Mouse (Mus musculus): ENCODE results near the gene Rpl6. TPM values are rescaled to one million over a fixed set of nuclear protein-coding genes. Genes with fewer than 3 reads are reported as not detected.

Rpl6 gene
- total RNA-seq, 1 experiment from 2014 or later = 1,391 TPM

GRCm38 (mm10) chr5:121238208-121238607, 33.9 kb downstream of the Rpl6 start:
- ATAC-seq (replicated peaks in 1 of 2; ENCODE audit: insufficient read depth in 1 of 2, low FRiP score in 2 of 2, low TSS enrichment in 1 of 2, low read depth in 1 of 2, poor library complexity in 2 of 2, severe bottlenecking in 2 of 2) = no peak

DNA sequence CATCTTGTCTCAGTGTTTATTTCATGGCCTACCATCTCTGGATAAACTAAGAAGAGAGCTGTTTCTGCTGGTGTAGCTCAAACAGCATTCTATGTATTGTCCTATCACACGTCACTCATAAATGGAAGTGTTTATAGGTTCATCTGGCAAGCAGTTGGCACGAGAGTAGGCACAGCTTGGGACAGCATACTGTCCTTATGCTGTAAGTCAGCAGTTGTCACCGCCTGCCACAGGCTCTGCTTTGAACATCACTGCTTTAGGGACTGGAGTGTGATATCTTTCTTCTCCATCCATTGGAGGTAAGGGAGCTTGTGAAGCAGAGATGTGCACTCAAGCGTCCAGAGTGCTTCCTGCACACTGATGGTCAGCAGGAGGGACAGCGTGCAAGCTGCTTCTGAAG, 35.6 kb downstream of the Rpl6 start:
- no peak for ATAC-seq (replicated peaks in 1 of 2; ENCODE audit: insufficient read depth in 1 of 2, low FRiP score in 2 of 2, low TSS enrichment in 1 of 2, low read depth in 1 of 2, poor library complexity in 2 of 2, severe bottlenecking in 2 of 2)

DNA sequence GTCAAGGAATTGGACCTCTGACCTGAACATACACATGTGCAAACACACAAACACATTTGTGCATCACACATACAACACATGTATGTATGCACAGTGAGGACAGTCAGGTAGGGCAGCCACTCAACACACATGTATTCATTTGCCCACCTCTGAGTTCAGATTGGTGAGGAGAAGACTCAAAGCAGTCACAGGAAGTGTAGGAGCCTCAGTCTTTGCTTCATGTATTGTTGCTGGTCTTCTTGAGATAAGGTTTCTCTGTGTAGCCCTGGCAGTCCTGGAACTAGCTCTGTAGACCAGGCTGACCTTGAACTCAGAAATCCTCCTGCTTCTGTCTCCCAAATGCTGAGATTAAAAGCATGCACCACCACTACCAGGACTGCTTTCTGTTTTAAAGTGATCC, 36.9 kb downstream of the Rpl6 start:
- no peak for ATAC-seq (replicated peaks in 1 of 2; ENCODE audit: insufficient read depth in 1 of 2, low FRiP score in 2 of 2, low TSS enrichment in 1 of 2, low read depth in 1 of 2, poor library complexity in 2 of 2, severe bottlenecking in 2 of 2)

DNA sequence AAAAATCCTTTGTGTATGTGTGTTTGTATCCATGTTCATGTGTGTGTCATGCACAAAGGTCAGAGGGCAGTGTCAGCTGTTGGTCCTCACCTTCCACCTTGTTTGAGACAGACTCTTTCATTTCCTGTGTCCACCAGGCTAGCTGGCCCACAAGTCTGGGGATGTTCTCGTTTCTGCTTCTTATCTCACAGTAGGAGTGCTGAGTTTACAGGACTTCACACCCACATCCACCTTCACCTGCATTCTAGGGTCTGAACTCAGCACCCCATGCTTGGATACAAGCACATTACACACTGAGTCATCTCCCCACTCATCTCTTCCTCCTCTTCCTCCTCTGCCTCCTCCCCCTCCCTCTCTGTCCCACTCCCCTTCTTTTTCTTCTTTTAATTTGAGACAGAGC, 38.0 kb downstream of the Rpl6 start:
- ATAC-seq (replicated peaks in 1 of 2; ENCODE audit: insufficient read depth in 1 of 2, low FRiP score in 2 of 2, low TSS enrichment in 1 of 2, low read depth in 1 of 2, poor library complexity in 2 of 2, severe bottlenecking in 2 of 2) = no peak

- no peak for ATAC-seq (replicated peaks in 1 of 2; ENCODE audit: insufficient read depth in 1 of 2, low FRiP score in 2 of 2, low TSS enrichment in 1 of 2, low read depth in 1 of 2, poor library complexity in 2 of 2, severe bottlenecking in 2 of 2)
These were observed 38.4 kb downstream of the Rpl6 start for GRCm38 (mm10) chr5:121242701-121243100.

GRCm38 (mm10) chr5:121243676-121244364, 39.5 kb downstream of the Rpl6 start:
- ATAC-seq (replicated peaks in 1 of 2; ENCODE audit: insufficient read depth in 1 of 2, low FRiP score in 2 of 2, low TSS enrichment in 1 of 2, low read depth in 1 of 2, poor library complexity in 2 of 2, severe bottlenecking in 2 of 2) = no peak

GRCm38 (mm10) chr5:121244365-121244731, 40.1 kb downstream of the Rpl6 start:
- no peak for ATAC-seq (replicated peaks in 1 of 2; ENCODE audit: insufficient read depth in 1 of 2, low FRiP score in 2 of 2, low TSS enrichment in 1 of 2, low read depth in 1 of 2, poor library complexity in 2 of 2, severe bottlenecking in 2 of 2)

DNA sequence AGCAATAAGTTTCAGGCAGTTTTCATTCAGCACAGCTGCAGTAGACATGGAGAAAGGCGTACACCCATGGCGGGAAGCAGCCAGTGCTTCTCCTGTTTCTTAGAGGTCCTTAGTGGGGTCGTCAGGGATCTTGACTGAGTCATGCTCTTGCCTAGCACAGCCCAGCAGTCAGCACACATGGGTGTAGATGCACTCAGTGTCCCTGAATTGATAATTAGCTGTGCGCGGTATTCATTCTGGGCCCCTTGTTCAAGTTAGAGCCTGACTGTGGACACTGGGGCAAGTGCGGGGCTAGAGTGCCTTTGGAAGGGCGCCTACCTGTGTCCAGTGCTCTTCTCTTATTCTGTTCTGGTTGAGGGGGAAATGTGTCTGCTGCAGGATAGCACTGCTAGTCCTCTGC, 40.9 kb downstream of the Rpl6 start:
- ATAC-seq (replicated peaks in 1 of 2; ENCODE audit: insufficient read depth in 1 of 2, low FRiP score in 2 of 2, low TSS enrichment in 1 of 2, low read depth in 1 of 2, poor library complexity in 2 of 2, severe bottlenecking in 2 of 2) = no peak

- no peak for ATAC-seq (replicated peaks in 1 of 2; ENCODE audit: insufficient read depth in 1 of 2, low FRiP score in 2 of 2, low TSS enrichment in 1 of 2, low read depth in 1 of 2, poor library complexity in 2 of 2, severe bottlenecking in 2 of 2)
These were observed 44.6 kb downstream of the Rpl6 start for GRCm38 (mm10) chr5:121248766-121249394.

DNA sequence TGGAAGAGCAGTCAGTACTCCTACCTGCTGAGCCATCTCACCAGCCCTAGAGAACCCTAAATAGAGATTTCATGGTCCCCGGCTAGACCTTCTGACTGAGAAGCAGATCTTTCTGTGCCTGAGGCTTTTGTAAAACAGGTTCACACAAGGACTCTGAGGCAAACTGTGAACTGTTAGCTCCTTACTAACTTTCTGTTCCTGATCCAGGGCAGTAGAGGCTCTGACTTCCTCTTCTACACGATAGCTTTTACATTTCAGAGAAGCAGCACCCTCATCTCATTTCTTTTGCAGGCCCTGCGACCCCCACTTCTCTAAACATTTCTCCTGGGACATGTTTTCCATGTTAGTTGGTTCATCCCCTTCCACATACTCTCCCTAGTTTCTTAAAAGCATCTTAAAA, 45.4 kb downstream of the Rpl6 start:
- peak in 1 of 2 experiments; percentile 46; a peak in 1 of 4 replicates for ATAC-seq (replicated peaks in 1 of 2; ENCODE audit: insufficient read depth in 1 of 2, low FRiP score in 2 of 2, low TSS enrichment in 1 of 2, low read depth in 1 of 2, poor library complexity in 2 of 2, severe bottlenecking in 2 of 2)

DNA sequence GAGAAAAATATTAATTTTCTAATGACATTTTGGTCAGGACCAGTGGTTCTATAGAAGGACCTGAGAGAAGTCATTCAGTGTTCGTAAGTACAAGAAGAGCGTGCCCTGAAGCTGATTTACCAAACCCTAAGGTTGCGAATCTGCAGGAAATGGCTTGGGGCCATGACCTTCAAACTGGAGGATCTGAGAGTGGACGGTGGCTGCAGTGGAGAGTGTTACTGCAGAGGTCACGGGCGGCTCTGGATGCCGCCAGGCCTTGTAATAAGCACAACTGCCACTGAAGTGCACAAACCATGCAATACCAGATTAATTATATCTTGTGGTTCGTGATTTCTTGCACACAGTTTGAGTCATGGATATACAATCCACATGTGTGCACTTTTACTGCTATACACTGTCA, 47.5 kb downstream of the Rpl6 start:
- ATAC-seq (replicated peaks in 1 of 2; ENCODE audit: insufficient read depth in 1 of 2, low FRiP score in 2 of 2, low TSS enrichment in 1 of 2, low read depth in 1 of 2, poor library complexity in 2 of 2, severe bottlenecking in 2 of 2) = no peak

GRCm38 (mm10) chr5:121253816-121254497, 49.7 kb downstream of the Rpl6 start:
- no peak for ATAC-seq (replicated peaks in 1 of 2; ENCODE audit: insufficient read depth in 1 of 2, low FRiP score in 2 of 2, low TSS enrichment in 1 of 2, low read depth in 1 of 2, poor library complexity in 2 of 2, severe bottlenecking in 2 of 2)

DNA sequence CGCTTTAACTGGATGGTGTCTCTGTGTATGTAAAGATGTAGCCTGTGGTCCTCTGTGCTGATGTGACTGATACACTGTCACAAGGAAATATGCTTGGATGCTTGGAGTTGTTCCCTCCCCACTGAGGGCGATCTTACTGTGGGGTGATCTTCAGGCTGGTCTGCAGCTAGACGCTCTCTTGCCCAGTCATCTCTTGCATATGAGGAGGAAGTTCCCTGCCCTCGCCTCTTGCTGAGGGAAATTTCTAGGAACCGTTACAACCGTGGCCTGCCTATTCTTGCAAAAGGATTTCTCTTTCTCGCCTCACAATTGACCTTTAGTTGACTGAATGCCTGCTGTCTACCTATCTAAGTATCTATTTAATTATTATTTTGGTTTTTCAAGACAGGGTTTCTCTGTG, 50.7 kb downstream of the Rpl6 start:
- ATAC-seq (replicated peaks in 1 of 2; ENCODE audit: insufficient read depth in 1 of 2, low FRiP score in 2 of 2, low TSS enrichment in 1 of 2, low read depth in 1 of 2, poor library complexity in 2 of 2, severe bottlenecking in 2 of 2) = no peak

Other genes starting within 250 kb of the Rpl6 start
- not detected in 2 replicates for gene Rph3a, start 194.4 kb upstream of the Rpl6 start, total RNA-seq (2017)
- gene Ptpn11, start 13.1 kb upstream of the Rpl6 start, total RNA-seq (2017) = 43.7 and 56.0 TPM in 2 replicates
- 13.5 and 25.6 TPM in 2 replicates for gene Hectd4, start 15.7 kb downstream of the Rpl6 start, total RNA-seq (2017)
- 50.9 and 62.7 TPM in 2 replicates for gene Trafd1, start 181.2 kb downstream of the Rpl6 start, total RNA-seq (2017)
- 52.6 and 78.0 TPM in 2 replicates for gene Naa25, start 193.5 kb downstream of the Rpl6 start, total RNA-seq (2017)
- 0.79 TPM in 1 of 2 replicates, not detected in the other for gene Tmem116, start 247.4 kb downstream of the Rpl6 start, total RNA-seq (2017)
- gene Erp29, start 248.0 kb downstream of the Rpl6 start, total RNA-seq (2017) = 404 and 511 TPM in 2 replicates

Data from hematopoietic stem cell, adult 5-6 weeks (primary cell).